Mouse (Mus musculus) liver (tissue): ENCODE data around the gene Skap2.

Experiments used
- DNase-seq: peaks from one replicate; pipeline ENCODE4 v3.0.0-alpha.2; 2020; ENCODE audit warnings: mixed read lengths

Gene Skap2

GRCm38 (mm10) chr6:52004995-52005394 lies 7.4 kb downstream of the Skap2 start:
- DNase-seq, result no peak

- DNase-seq, result no peak
These were observed 9.7 kb downstream of the Skap2 start for GRCm38 (mm10) chr6:52002676-52003075.

GRCm38 (mm10) chr6:51999157-51999478 lies 13.2 kb downstream of the Skap2 start:
- no peak for DNase-seq

GRCm38 (mm10) chr6:51998409-51999156 lies 13.8 kb downstream of the Skap2 start:
- no peak for DNase-seq

- DNase-seq, result no peak
These were observed 24.4 kb downstream of the Skap2 start for GRCm38 (mm10) chr6:51987999-51988398.

- no peak for DNase-seq
These were observed 34.7 kb downstream of the Skap2 start for GRCm38 (mm10) chr6:51977638-51978037.

GRCm38 (mm10) chr6:51975751-51976150 lies 36.6 kb downstream of the Skap2 start:
- no peak for DNase-seq

- no peak for DNase-seq
These were observed 53.4 kb downstream of the Skap2 start for GRCm38 (mm10) chr6:51958992-51959391.

- DNase-seq, result no peak
These were observed 56.1 kb downstream of the Skap2 start for GRCm38 (mm10) chr6:51956048-51956792.

GRCm38 (mm10) chr6:51947661-51948060 lies 64.7 kb downstream of the Skap2 start:
- no peak for DNase-seq

- DNase-seq, result no peak
These were observed 67.4 kb downstream of the Skap2 start for GRCm38 (mm10) chr6:51944916-51945315.

GRCm38 (mm10) chr6:51933998-51934397 lies 78.4 kb downstream of the Skap2 start:
- no peak for DNase-seq

GRCm38 (mm10) chr6:51933034-51933611 lies 79.2 kb downstream of the Skap2 start:
- DNase-seq, result no peak

GRCm38 (mm10) chr6:51927101-51927500 lies 85.2 kb downstream of the Skap2 start:
- no peak for DNase-seq

- DNase-seq, result no peak
These were observed 90.5 kb downstream of the Skap2 start for GRCm38 (mm10) chr6:51921831-51922230.

GRCm38 (mm10) chr6:51908495-51908894 lies 103.9 kb downstream of the Skap2 start:
- no peak for DNase-seq

GRCm38 (mm10) chr6:51905659-51906058 lies 106.7 kb downstream of the Skap2 start:
- DNase-seq, result peak; percentile 9

- no peak for DNase-seq
These were observed 110.8 kb downstream of the Skap2 start for GRCm38 (mm10) chr6:51901544-51901943.

- no peak for DNase-seq
These were observed 113.9 kb downstream of the Skap2 start for GRCm38 (mm10) chr6:51898318-51898994.

- no peak for DNase-seq
These were observed 116.6 kb downstream of the Skap2 start for GRCm38 (mm10) chr6:51895753-51896152.

GRCm38 (mm10) chr6:51894717-51895116 lies 117.6 kb downstream of the Skap2 start:
- DNase-seq, result no peak

- DNase-seq, result no peak
These were observed 122.0 kb downstream of the Skap2 start for GRCm38 (mm10) chr6:51890356-51890755.

GRCm38 (mm10) chr6:51889824-51890223 lies 122.5 kb downstream of the Skap2 start:
- DNase-seq, result no peak
